Mouse (Mus musculus) forebrain, embryonic 14.5 days (tissue): Measurements from ENCODE around the gene Ryr2. TPM values are rescaled to one million over a fixed set of nuclear protein-coding genes. Genes with fewer than 3 reads are reported as not detected.
A peak's percentile ranks its signal among the peaks of the same experiment; 100 is the strongest.

Experiments used
- ATAC-seq: fragments of 200-750 bp; cut with Nextera tagmentation; 2 replicates; pipeline ENCODE4 v1.8.0; 2017; ENCODE audit warnings: mild to moderate bottlenecking, moderate library complexity
- DNase-seq: peaks from one replicate; pipeline ENCODE4 v3.0.0-alpha.2; 2015; ENCODE audit warnings: low spot score
- H3K27ac ChIP-seq: fragments of 300-500 bp; sonication (generic); 2 replicates; pipeline ENCODE4 v1.5.1; 2014; ENCODE audit warnings: low read depth, mild to moderate bottlenecking, control low read depth, low read length, moderate library complexity
- H3K27me3 ChIP-seq: fragments of 300-500 bp; sonication (generic); replicated peaks from 2 replicates; pipeline ENCODE4 v1.6.1; 2014; ENCODE audit warnings: low read length, control low read depth, mixed read lengths; ENCODE audit not compliant: control insufficient read depth, insufficient read depth
- H3K36me3 ChIP-seq: fragments of 300-500 bp; sonication (generic); 2 replicates; pipeline ENCODE4 v1.6.1; 2014; ENCODE audit warnings: low read length, control low read depth; ENCODE audit not compliant: control insufficient read depth, insufficient read depth
- H3K4me1 ChIP-seq: fragments of 300-500 bp; sonication (generic); 2 replicates; pipeline ENCODE4 v1.6.1; 2014; ENCODE audit warnings: antibody characterized with exemption, low read length, control low read depth; ENCODE audit not compliant: control insufficient read depth, insufficient read depth
- H3K4me2 ChIP-seq: fragments of 300-500 bp; sonication (generic); 2 replicates; pipeline ENCODE4 v1.6.1; 2014; ENCODE audit warnings: mild to moderate bottlenecking, control low read depth, low read length
- H3K4me3 ChIP-seq: fragments of 300-500 bp; sonication (generic); 2 replicates; pipeline ENCODE4 v1.5.1; 2014; ENCODE audit warnings: low read depth, low read length, control low read depth
- H3K9ac ChIP-seq: fragments of 300-500 bp; sonication (generic); 2 replicates; pipeline ENCODE4 v1.6.1; 2014; ENCODE audit warnings: mild to moderate bottlenecking, low read length, control low read depth, moderate library complexity
- H3K9me3 ChIP-seq: fragments of 300-500 bp; sonication (generic); replicated peaks from 2 replicates; pipeline ENCODE4 v1.6.1; 2016; ENCODE audit warnings: low read length, control low read depth, mixed read lengths; ENCODE audit not compliant: control insufficient read depth
- WGBS: fragments of 180-500 bp; shearing (Covaris S2); extraction: QIAGEN DNeasy Blood & Tissue Kit; methylation state at CpG from one replicate; pipeline ENCODE4 v1.1.7; 2014; 5-methylcytosine and 5-hydroxymethylcytosine counted together
- polyA plus RNA-seq: library from polyadenylated mRNA; unstranded; fragments of >200 nt; fragmentation: Nextera tagmentation; extraction: Ambion mirVana; gene quantifications from 2 replicates; pipeline ENCODE4 v1.2.1, GENCODE M21; 2014

Gene Ryr2
- polyA plus RNA-seq, 1 experiment from 2014 or later: 0.76 TPM

DNA sequence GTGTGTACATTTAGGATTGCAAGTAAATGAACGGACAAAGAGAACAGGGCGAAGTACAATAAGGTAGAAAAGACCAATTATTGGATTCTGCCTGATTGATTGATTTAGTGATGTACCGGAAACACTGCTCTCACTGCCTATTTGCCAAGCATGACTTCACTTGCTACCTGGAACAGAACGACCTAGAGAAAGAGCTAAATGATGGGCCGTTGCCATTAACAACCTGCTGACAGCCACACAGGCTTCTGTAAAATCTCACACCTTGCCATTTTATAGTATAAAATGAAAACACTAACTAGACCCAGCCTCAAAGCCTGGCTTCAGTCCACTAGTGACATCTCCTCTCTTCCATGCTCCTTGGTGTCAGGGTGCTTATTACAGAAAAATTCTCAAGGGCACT, 316.2 kb downstream of the Ryr2 start:
- 61% methylated on average over 5 of the region's 5 CpGs for WGBS
- no peak overlapping the region for H3K9ac ChIP-seq
- H3K27ac ChIP-seq: no peak overlapping the region
- H3K9me3 ChIP-seq: no peaks in the 10 kb centered on the region
- no peak overlapping the region for H3K4me2 ChIP-seq
- H3K4me1 ChIP-seq: no peaks in the 10 kb centered on the region
- no peaks in the 10 kb centered on the region for H3K27me3 ChIP-seq
- no peaks in the 10 kb centered on the region for H3K36me3 ChIP-seq
- no peak for ATAC-seq
- no peak overlapping the region for H3K4me3 ChIP-seq
- no peak for DNase-seq

DNA sequence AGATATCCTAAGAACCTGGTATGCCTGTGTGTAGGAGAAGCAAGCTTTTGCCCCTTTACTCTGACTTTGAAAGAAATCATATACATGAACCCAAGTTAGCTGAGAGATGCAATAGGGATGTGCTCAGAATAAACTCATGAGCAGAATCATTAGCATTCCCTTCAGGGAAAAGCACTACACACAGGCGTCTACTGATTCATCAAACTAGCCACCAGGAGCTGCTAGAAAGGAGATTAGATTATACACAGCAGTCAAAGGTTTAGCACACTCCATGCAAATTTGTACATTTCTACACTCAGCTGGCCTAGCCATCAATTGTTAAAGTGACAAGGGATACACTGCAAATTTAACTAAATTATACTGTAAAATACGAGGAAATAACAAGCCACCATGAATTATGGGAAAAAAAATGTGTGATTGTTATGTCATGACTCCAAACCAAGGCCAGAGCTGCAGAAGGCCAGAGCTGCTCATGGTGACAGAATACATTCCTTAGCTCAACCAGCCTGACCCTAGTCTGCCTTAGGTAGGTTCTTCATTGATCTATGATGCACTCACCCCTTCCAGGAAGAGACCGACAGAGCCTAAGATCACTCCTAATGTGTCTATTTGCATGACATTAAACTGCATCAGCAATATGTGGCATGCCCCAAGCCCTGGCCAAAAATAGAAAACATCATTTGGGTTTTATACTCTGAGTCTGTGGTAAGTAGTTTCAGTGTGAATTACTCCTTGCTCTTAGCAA, 324.2 kb downstream of the Ryr2 start:
- Histone ChIP-seq H3K4me2 (no peak overlapping the region), H3K9ac (no peak overlapping the region), H3K4me3 (no peak overlapping the region), H3K4me1 (no peaks in the 10 kb centered on the region), H3K9me3 (no peaks in the 10 kb centered on the region), H3K27me3 (no peaks in the 10 kb centered on the region), H3K27ac (no peak overlapping the region), H3K36me3 (no peaks in the 10 kb centered on the region)
- 63% methylated on average over 3 of the region's 3 CpGs for WGBS
- ATAC-seq: no peak
- DNase-seq: no peak

DNA sequence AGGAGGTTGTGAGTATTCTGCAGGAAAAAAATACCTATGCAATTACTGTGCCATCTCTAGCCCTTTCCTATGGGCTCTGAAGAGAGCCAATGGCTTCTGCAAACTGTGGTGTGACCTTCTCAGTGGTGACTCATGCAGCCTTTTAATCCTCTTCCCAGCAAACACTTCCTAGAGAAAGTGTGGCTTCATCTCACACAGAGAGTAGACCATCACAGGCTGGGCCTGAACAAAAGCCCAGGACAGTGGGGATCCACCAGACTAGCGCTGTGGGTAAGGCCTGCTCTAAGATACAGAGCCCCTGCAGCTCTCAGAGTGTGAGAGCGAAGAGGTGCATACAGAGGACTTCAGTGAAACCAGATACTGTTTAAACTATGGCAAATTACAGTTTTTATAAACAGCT, 325.7 kb downstream of the Ryr2 start:
- Histone ChIP-seq H3K9me3 (no peaks in the 10 kb centered on the region), H3K27ac (no peak overlapping the region), H3K4me2 (no peak overlapping the region), H3K4me1 (no peaks in the 10 kb centered on the region), H3K4me3 (no peak overlapping the region), H3K27me3 (no peaks in the 10 kb centered on the region), H3K36me3 (no peaks in the 10 kb centered on the region), H3K9ac (no peak overlapping the region)
- DNase-seq (no peak), ATAC-seq (peak; percentile 34; the same call in 1 of the 2 replicates)
- WGBS: 18% methylated on average over 2 of the region's 2 CpGs

DNA sequence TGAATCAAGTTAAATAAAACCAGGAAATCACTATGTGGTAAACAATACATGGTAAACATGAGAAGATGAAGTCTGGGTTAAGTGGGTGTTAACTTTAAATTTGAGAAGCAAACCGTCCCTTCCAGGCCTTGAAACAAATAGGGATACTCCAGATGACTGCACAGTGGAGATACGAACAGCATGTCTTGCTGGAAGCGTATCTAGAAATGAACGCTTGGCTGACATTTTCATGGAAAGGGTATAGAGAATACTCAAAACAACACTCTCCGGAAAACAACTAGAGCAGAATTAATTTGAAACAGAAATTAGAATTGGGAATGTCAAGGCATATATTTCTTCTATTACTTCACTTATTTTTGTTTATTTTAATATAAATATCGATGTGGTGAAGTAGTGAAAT, 329.0 kb downstream of the Ryr2 start:
- Histone ChIP-seq H3K4me3 (no peak overlapping the region), H3K4me1 (no peaks in the 10 kb centered on the region), H3K27me3 (no peaks in the 10 kb centered on the region), H3K36me3 (no peaks in the 10 kb centered on the region), H3K9me3 (no peaks in the 10 kb centered on the region), H3K9ac (no peak overlapping the region), H3K27ac (no peak overlapping the region), H3K4me2 (no peak overlapping the region)
- DNase-seq: no peak
- WGBS: 90% methylated on average over 6 of the region's 6 CpGs
- no peak for ATAC-seq

DNA sequence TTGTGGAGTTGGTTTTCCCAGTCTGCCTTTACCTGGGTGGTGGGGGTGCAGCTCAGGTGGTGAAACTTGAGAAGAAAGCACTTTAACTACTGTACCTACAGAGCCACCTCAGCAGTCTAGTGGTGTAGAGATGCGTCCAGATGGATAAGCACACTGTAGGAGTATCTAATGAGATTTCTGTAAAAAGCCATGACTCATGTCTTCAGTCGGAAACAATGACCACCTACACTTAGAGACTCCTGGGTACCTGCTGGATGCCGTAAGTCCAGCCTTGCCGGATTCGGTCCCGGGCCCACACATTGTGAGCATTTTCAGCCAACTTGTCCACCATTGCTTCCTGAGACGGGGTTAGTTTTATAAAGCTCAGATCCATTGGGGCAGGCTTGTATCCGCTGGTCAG, 334.6 kb downstream of the Ryr2 start:
- ATAC-seq: no peak
- H3K4me2 ChIP-seq: no peak overlapping the region
- no peak overlapping the region for H3K9ac ChIP-seq
- WGBS: 95% methylated on average over 8 of the region's 8 CpGs
- H3K27me3 ChIP-seq: no peaks in the 10 kb centered on the region
- no peaks in the 10 kb centered on the region for H3K9me3 ChIP-seq
- H3K36me3 ChIP-seq: no peaks in the 10 kb centered on the region
- DNase-seq: no peak
- no peak overlapping the region for H3K4me3 ChIP-seq
- H3K27ac ChIP-seq: no peak overlapping the region
- H3K4me1 ChIP-seq: no peaks in the 10 kb centered on the region

DNA sequence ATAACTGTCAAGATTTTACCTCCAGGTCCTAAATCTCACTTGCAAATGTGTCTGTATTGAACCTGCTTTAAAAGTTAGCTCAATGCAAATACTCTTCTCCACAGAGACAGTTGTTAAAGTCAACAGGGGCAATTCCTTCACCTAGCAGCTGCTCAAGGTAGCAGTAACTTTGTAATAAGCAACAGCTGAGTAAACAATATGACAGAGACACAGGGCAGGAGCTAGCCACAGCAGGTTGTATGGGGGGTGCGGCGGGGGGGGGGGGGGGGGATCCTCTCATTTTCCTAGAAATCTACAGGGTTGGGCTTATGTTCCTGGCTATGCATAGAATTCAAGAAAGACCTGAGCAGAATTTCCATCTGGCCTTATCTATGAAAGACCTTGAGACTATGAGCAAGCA, 339.8 kb downstream of the Ryr2 start:
- Histone ChIP-seq H3K9me3 (no peaks in the 10 kb centered on the region), H3K4me2 (no peak overlapping the region), H3K27ac (no peak overlapping the region), H3K9ac (no peak overlapping the region), H3K27me3 (no peaks in the 10 kb centered on the region), H3K36me3 (no peaks in the 10 kb centered on the region), H3K4me3 (no peak overlapping the region), H3K4me1 (no peaks in the 10 kb centered on the region)
- ATAC-seq (no peak), DNase-seq (no peak)
- WGBS: 56% methylated on average over 2 of the region's 2 CpGs

DNA sequence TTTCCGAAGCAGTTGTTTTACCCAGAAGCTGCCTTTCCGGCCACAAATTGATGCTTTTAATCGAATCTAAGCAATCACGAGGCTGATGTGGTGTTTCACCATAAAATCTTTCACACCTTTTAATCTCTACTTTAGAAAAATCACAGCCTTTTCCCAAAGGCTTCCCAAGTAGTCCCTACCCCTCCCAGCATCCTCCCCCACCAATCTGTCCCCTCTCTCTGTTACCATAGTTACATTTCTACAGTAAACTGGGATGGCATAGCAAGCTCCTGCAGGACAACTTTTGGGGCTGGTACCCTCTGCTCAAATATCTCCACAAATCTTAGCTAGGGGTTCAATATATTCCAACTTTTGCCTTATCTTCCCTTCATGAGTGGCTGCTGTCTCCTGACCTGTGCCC, 342.8 kb downstream of the Ryr2 start:
- Histone ChIP-seq H3K4me1 (no peaks in the 10 kb centered on the region), H3K36me3 (no peaks in the 10 kb centered on the region), H3K27me3 (no peaks in the 10 kb centered on the region), H3K4me3 (no peak overlapping the region), H3K9ac (no peak overlapping the region), H3K9me3 (no peaks in the 10 kb centered on the region), H3K4me2 (no peak overlapping the region), H3K27ac (no peak overlapping the region)
- DNase-seq (no peak), ATAC-seq (no peak)
- 88% methylated on average over 4 of the region's 4 CpGs for WGBS

DNA sequence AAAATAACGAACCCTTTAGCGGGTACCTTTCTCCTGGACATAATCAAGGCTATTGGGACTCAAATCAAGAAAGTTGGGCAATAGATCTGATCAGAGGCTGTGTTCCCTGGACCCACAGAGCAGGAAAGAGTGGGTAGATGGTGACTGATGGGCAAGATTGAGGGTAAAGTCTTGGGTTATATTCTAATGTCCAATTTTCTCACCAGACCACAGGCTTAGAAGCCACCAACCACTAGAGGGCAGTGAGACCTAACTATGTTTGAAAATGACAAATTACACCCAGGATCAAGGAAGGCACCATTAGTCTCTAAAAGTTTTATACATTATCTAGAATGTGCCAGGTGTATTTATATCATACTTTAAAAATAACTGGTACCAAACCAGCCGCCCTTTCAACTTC, 343.6 kb downstream of the Ryr2 start:
- ATAC-seq: 0 out of 2 replicates have a peak, but pooled peaks have one; percentile 32
- no peak overlapping the region for H3K27ac ChIP-seq
- WGBS: 84% methylated on average over 3 of the region's 3 CpGs

DNA sequence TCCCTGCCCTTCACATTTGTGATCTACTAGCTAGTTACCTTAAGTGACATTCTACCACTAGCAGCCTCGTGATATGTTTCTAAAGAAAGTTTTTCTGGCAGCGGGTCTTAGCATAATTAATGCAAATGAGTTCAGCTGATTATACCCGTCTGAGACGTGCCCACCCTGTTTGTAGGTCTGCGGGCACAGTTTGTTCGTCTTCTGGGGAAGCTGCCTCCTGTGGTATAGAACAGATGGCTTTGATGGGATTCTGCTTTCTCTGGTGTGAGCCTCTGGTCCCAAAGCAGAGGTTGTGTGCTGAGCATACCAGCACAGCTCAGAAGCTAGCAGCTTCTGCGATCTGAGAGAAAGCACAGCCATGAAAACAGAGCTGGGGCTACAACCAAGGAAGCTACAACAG, 348.9 kb downstream of the Ryr2 start:
- WGBS: 19% methylated on average over 7 of the region's 7 CpGs
- Histone ChIP-seq H3K4me2 (no peak overlapping the region), H3K27me3 (no peaks in the 10 kb centered on the region), H3K36me3 (no peaks in the 10 kb centered on the region), H3K9ac (no peak overlapping the region), H3K27ac (no peak overlapping the region), H3K4me3 (no peak overlapping the region), H3K9me3 (no peaks in the 10 kb centered on the region), H3K4me1 (peaks cover 3% of the 10 kb centered on the region)
- peak; percentile 63 for DNase-seq
- peak; percentile 86 for ATAC-seq

More for the DNA sequence above, 343.6 kb downstream of the Ryr2 start:
- Histone ChIP-seq H3K9me3 (no peaks in the 10 kb centered on the region), H3K4me1 (peaks cover under 1% of the 10 kb centered on the region; the same call in 1 of the 2 replicates), H3K4me3 (no peak overlapping the region), H3K27me3 (no peaks in the 10 kb centered on the region), H3K9ac (no peak overlapping the region), H3K36me3 (no peaks in the 10 kb centered on the region), H3K4me2 (no peak overlapping the region)
- DNase-seq: peak; percentile 67
